Mouse (Mus musculus): ENCODE measurements at regions not wholly inside any gene's neighbourhood (a gene's known extent, or its start where the extent isn't known, plus 50 kb on each side); places are given as distances from the start of the nearest gene placed in this dataset.
A peak's percentile ranks its signal among the peaks of the same experiment; 100 is the strongest.

DNA sequence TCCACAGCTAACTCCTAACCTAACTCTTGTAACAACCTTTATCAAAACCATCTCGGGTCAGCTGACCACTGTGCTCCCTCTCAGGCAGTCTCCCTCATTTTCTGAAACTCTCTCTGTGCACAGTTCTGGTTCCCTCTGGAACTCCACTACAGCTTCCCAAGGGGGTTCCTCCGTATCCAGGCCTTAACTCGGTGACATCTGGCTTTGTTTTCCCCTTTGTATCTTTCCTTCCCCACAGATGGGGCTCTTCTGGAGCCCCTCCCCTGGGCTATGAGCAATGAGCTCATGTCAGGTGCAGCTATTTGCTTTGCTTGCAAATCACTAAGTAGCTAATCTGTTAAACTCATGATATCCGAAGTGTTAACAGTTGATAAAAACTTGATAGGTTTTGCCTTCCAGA is 535.6 kb downstream of the Slc4a3 start:
- no peak for DNase-seq (ENCODE audit: low spot score)

DNA sequence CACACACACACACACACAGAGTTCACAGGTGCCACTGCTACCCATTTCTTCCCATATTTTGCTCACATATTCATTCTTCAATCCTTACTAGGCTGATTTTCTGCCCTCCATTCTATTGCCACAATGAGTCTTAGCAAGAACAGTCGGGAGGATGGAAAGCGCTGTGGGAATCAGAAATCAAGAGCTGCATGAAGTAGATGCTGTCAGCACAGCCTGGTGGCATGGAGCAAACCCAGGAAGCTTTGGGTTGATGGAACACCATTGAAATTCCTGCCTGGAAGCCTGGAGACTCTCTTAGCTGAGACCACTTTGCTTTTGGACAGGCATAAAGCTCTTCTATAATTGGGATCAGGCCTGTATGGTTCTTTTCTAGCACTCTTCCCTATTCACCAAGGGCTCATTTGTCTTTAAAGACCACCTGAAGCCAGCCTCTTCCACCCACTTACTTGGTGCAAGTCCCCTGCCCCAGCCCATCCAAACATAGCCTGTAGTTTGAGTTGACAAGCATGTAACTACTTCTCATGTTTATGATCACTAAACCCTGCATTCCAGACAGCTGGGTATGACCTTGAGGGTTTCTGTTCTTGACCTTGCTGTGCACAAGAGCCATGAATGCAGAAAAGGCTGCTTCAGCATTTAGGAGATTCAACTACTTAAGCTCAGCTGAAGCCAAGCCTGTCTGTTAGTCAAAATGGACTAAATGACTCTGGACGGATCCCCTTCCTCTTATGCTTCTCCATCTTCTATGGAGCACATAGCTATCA is 537.4 kb downstream of the Slc4a3 start:
- DNase-seq (ENCODE audit: low spot score), result no peak

DNA sequence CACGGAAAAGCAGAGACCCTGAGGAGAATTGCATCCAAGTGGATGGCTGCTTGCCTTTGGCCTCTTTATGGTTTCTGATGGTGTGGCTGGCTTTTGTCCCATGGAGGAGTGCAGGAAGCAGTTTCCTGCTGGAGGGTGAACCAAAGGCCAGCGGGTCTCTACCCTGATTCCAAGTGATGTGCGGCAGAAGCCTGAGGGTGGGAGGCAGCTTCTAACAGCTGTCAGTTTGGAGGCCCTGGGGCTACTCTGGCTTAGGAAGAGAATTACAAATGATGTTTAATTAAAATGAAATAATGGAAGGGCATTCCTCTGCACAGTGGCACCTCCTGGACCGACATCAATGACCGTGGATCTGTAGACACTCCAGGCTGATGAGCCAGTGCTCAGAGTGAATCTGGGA is 545.0 kb downstream of the Slc4a3 start:
- no peak for DNase-seq (ENCODE audit: low spot score)

DNA sequence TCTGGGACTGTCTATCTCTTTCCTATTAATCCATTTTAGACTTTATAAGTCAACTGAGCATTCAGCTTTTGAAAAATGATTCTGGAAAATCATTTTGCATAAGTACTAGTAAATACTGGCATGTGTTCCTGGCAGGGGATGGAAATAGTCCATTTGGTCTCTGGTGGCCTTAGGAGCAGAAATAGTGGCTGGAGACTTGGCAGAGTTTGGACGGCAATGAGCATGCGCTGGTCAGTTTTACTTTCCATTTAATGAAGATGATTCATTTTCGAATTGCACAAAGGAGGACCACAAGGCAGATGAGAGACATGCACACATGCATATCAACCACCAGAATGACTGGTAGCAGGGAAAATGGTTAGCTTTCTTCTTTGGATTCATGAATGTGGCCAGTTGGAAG is 567.2 kb downstream of the Slc4a3 start:
- DNase-seq (ENCODE audit: low spot score), result no peak

DNA sequence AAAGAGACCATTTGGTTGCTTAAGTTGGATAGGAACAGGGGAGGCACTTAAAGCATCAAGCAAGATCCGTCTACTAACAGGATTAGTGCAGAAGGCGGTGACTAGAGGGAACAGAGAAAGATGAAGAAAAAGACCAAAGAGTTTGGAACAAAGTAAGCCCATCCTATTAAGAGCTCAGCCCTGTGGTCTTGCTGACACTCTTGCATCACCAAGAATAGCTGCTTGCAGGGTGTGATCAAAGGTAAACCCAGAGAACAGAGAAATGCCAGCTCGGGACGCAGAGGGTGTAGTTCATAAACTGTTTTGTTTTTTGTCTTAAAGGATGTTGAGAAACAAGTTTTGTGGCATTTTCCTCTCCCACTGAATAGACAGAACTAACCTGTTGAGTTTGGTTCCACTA is 574.8 kb downstream of the Slc4a3 start:
- DNase-seq (ENCODE audit: low spot score), result no peak

DNA sequence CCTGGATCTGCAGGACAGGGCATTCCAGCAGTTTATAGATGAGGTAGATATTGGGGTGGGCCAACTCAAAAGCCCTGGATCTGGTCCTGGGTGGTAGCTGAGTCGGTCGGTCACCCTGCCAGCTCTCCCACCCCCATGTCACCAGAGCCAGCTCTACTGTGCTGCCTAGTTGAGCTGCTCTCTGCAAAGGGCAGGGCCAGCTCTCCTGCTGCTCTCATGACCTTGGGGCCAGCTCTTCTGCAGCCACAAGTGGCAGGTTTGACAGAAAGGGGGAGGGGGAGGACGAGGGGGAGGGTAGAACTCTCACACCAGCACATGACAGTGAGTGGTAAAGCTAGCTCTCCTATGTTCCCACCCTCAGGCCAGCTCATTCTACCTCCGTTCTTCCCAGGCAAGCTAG is 584.3 kb downstream of the Slc4a3 start:
- DNase-seq (ENCODE audit: low spot score), result no peak

DNA sequence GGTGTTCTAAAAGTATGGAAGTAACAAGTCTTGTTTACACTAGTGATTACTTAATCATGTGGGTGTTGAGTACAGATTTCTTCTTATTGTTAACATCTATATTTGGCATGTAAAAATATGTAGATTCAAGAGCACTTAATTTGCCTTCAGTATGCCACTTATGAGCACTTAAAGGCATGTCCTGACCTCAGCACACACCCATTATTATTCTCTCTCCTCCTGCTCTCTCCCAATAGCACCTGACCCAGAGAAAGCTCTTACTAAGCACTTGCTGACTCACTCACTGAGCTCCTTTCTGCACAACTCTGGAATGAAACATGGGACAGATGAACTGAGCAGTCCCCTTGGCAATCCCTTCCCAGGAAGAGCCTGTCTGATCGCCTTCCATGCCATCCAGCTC is 590.7 kb downstream of the Slc4a3 start:
- DNase-seq (ENCODE audit: low spot score), result no peak

DNA sequence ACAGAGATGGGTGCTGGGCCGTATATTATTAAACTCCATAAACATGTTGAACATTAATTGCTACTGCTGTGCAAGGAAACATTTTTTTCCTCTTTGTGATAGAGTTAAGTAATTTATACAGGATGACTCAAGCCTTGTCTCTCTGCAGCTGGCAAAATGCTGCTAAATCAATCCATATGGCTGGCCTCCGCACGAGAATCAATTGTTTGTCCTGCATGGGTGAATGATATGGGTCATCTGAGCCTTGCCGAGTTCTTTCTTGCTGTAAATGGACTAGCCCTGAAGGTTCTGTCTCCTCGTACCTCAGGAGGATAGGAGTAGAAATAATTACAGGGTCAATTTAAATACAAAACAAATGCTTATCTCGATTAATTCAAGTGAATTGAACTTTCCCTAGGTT is 591.6 kb downstream of the Slc4a3 start:
- DNase-seq (ENCODE audit: low spot score), result no peak

DNA sequence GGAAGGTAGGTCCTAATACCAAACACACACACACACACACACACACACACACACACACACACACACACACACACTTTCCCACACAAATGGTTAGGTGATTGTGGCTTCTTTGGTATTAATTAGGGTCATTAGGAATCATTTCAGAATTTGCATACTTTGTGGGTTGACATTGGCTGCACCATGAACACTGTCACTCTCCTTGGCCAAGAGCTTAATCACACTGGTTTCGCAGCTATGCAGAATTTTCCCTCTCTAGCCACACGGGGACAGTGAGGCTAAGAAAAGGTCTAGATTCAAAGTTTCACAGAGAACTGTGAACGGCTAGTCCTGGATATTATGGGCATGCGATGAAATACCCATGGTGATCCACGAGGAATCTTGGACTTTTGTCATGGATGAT is 597.5 kb downstream of the Slc4a3 start:
- no peak for DNase-seq (ENCODE audit: low spot score)

DNA sequence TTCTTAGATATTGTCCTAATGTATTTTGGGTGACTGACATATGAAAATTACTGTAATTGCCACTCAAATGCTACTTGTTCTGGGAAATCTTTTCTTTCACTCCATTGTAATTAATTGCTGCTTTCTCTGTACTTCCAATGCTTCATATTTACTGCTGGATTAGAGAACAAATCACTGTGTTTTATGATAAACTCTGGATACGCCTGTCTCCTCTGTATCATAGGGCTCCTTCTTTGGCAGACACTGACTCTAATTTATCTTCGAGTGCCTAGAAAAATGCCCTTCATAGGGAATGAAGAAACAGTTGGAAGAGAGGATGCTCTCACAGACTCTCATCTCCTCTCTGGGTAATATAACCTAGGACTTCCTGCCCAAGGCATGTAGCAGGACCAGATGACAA is 602.9 kb downstream of the Slc4a3 start:
- DNase-seq (ENCODE audit: low spot score), result no peak

DNA sequence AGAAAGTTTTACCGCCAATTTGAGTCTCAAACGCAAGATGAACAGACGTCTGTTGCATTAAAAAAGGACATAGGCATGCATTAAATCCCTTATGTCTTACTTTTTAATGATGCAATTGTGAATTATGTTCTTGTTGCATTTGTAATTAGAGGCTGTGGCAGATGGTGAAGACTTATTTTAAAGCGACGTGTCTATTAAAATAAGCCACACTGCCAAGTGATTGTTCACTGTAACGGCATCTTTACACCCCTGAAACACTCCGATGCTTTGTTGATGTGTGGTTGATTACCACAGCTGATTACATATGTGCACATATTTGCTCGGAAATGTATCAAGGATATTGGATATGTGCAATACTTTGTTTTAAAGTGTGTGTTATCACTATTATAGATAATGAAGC is 610.2 kb downstream of the Slc4a3 start:
- no peak for DNase-seq (ENCODE audit: low spot score)

DNA sequence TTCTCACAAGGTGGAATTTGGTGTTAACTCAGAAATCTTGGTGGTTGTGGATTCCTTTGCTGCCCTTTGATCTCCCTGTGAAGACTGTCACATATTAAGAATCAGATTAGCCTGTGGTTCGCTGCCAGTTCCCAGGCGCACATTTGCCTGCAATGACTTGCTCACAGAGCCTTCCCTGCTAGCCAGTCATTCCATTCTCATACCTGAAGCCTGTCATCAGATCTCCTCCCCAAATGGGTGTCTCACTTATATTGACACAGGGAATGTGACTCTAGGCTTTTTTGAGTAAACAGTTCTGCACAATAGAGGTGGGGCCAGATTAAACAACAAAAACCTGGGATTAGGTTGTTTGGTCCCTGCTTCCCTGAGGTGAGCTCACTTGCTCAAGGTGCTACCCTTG is 621.4 kb downstream of the Slc4a3 start:
- no peak for DNase-seq (ENCODE audit: low spot score)

DNA sequence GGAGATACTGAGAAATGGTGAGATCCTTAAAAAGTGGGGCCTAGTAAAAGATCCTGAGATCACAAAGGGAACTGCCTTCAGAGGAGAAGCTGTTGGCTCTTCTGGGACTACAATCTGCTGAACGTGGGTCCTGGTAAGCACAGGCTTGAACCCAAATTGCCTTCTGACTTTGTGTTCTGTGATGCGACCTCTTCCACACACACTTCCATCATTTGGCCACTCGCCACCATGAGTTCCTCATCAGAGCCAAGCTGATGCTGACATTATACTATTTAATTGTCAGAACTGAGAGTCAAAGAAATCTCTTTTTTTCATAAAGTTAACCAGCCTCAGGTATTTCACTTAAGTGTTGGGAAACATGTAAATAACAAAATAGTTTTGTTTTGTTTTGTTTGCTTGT is 635.1 kb downstream of the Slc4a3 start:
- no peak for DNase-seq (ENCODE audit: low spot score)

DNA sequence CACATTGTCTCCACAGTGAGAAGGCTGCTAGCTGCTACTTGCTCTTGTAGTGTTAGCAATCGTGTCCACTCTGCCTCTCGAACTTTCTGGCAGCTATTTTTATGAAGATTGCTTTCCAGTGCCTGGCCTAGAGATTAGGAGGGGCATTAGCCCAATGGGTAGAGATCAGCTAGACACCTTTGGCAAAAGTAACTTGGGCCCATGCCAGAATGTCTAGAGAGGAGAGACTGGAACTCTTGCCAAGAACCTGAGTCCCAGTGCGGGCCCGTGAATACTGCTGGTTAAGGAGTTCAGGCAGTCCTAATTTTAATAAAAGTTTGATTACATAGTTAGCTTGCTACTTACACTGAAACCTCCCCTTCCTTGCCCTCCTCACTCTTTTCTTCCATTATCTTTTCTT is 648.8 kb downstream of the Slc4a3 start:
- DNase-seq (ENCODE audit: low spot score), result no peak

DNA sequence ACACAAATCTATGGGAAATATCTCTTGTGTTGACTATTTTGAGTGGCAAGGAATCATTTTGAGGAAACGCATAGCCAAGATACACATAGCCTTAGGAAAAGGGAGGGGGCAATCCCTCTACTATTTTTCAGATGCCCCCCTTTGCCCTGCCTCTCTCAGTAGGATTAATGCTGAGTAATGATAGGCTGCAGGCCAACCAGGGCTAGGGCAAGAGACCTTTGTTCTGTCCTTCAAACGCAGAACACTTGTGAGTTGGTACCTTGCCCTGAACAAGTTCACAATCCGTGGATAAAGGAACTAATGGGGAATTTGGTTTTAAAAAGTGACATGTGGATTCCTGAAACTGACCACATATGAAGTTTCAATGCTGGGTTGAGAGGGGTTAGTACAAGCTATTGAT is 651.6 kb downstream of the Slc4a3 start:
- no peak for DNase-seq (ENCODE audit: low spot score)

DNA sequence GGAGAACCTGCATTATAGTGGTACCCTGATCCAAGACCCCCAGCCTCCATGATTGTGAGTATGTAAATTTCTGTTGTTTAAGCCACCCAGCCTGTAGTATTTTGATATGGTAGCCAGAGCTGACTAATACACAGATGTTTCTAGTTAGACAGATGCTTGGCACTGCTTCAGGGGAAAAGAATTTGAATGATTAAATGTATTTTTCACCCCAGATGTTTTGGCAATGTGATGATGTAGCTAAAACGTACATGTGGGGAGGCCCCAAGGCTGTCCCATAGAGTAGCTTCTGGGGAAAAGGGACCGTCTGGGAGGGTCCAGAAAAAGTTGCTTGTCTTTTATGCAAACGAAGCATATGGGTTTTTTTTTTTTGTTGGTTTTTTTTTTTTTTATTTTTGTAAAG is 654.8 kb downstream of the Slc4a3 start:
- no peak for DNase-seq (ENCODE audit: low spot score)

DNA sequence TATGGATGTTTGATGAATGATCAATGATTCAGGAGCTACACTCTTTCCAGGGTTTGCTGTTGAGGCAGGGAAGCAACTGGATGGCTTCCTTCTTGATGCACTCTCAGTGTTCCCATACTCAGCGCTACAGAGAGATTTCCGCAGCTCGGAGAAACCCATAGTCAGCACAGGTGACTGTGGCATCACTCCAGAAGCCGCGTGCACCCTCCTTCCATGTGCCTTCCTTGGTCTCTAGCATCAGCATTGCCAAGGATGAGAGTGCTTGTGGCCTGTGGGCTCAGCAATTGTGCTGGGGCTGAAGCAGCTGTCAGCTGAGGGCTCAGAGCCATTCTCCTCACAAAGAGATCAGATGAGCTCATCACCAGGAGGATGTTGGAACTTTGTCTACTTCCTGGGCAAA is 666.4 kb downstream of the Slc4a3 start:
- no peak for DNase-seq (ENCODE audit: low spot score)

DNA sequence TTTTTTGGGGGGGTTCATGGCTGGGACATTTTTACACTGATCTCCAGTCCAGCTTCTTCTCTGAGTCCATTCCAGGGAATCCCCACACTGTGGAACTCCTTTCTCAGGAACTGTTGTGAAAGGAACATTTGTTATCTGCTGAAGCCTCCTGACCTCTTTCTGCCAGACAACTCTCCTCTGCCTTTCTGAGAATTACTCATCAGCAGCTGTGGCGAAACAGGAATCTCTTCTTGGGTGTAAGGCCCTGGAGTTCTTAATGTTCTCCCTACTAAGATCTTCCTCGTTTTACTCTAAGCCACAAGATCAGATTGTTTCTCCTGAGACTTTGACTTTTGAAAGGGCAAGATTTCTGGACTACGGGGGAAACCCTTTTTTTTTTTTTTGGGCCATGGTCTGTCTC is 698.7 kb downstream of the Slc4a3 start:
- peak; percentile 6 for DNase-seq (ENCODE audit: low spot score)

DNA sequence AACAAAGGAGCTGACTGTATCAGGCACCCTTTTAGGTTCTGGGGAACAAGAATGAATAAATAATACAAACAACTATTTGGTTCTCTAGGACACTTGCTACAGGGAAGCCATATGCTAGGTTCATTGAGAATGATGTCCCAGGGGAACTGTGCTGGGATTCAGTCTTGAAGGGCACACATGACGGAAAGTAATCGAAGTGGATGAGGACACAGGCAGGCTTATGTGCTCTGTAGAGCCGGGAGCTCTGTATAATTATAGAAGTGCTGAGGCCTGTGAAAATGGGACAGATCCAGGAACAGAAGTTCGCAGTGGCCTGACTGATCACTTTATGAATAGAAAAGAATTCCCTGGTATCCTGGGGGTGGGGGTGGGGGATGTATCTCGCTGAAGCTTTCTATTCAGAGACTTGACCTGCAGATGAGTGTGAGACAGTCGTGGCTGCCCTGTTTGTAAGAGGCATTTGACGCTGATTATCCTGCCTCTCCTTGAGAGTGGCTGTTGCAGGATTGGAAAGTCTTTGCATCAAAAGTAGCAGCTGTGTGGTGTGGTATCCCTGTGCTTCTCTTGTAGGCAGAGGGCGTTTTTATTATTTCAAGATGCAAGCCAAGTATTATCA is 700.2 kb downstream of the Slc4a3 start:
- no peak for DNase-seq (ENCODE audit: low spot score)

DNA sequence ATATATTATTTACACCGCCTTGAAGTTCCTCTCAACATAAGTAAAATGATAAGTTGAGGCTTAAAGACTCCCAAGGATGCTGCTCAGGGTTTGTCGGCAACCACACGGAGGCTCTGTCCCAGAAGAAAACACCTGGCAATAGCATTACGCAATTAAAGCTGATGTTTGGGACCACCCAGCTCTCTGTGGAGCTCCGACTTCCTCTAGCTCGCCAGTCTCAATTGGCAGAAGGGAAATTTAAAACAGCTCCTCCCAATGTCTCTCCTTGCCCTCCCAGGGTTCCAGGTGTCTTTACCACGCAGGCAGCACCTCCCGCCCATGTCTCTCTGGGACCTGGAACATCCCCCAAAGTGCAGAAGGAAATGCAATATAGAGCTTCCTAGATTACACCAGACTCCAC is 701.1 kb downstream of the Slc4a3 start:
- no peak for DNase-seq (ENCODE audit: low spot score)

DNA sequence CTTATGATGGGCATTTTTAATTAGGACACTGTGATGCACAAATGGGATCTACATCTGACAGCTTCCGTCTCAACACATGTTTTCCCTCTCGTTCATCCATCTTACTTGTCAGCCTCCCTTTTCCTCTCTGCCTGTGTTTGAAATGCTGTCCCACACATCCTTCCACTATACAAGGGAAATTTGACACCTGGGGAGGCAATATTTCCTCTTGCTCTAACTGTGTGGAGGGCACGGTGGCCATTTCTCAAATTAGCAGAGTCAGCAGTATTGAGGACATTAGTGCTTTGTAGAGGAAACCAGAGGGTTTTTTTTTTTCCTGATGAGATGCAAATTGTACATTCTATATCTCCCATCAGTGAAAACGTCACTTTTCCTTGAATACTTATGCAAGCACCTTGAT is 712.2 kb downstream of the Slc4a3 start:
- no peak for DNase-seq (ENCODE audit: low spot score)

DNA sequence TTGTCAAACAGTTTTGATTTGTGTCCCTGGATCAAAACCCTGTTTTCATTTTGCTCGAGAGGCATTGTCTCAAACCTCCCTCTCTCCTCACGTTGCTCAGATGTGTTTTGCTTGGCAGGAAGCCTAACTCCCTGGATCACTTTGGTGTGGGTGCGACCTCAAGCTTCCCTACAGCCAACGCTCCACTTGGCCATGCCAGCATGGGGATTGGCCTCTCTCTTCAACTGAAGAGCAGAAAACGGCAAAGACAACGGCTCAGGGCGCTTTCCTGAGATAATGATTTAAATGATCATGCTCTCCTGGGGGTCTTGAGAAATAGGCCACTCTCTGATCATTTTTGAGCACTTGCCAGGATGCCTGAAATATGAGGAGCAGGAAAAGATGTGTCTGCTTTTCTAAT is 730.1 kb downstream of the Slc4a3 start:
- DNase-seq (ENCODE audit: low spot score), result no peak

DNA sequence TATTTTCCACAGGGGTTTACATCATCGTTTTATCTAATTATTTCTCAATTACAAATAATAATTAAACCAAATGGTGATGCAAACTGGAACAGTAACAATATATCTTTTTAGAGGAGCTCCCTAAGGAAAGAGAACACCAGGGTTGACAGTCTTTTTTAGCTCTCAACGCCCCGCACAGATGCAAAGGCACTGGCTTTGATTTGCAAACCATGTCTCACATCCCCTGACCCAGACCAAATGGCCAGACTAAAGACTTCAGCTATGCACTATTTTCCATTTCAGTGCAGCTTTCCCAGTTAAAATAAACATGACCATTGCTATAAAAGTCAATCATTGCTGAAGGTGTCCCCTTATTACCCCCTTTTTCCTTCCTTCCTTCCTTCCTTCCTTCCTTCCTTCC is 730.6 kb downstream of the Slc4a3 start:
- DNase-seq (ENCODE audit: low spot score), result no peak

DNA sequence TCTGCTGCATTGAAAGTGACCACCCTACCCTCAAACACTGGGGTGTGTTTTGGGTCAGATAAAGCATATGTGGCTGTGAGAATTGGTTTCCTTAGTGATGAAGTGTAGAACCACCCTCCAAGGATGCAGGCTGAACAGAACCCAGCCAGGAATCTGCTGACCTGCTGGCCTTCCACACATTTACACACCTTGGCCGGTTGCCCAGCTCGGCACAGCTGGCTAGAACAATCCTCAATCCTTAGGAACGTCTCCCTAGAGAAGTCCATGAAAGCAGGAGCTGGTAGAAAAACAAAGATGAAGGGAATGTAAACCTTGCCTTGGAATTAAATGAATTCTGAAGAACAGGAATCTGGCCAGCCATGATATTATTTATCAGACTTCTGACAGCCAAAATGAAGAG is 737.3 kb downstream of the Slc4a3 start:
- DNase-seq (ENCODE audit: low spot score), result peak; percentile 3

Measured in yolk sac, embryonic 10.5 days (tissue).